Mouse (Mus musculus): ENCODE data around the gene Cox8a. TPM values are rescaled to one million over a fixed set of nuclear protein-coding genes. Genes with fewer than 3 reads are reported as not detected.
A peak's percentile ranks its signal among the peaks of the same experiment; 100 is the strongest.

Gene Cox8a
- polyA plus RNA-seq, 1 experiment = 117 TPM

DNA sequence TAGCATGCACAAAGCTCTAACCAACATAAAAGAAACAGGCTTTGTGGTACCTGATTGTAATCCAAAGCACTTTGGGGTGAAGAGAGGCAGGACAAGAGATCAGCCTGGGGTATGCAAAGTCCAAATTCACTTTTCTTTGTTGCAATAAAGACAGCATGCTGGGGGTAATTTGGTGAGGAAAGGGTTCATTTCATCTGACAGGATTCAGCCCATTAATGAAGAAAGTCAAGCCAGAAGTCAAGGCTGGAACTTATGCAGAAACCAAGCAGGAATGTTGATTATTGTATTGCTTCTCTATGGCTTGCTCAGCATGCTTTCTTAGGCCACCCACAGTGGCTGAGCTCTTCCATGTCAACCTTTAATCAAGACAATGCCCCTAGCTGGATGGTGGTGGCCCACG is 44.1 kb upstream of the Cox8a start:
- Histone ChIP-seq H3K4me3 (ENCODE audit: control insufficient read depth, low read depth, low read length) (no peak overlapping the region), H3K36me3 (ENCODE audit: control insufficient read depth, insufficient read depth, low read length) (no peaks in the 10 kb centered on the region), H3K27ac (ENCODE audit: control insufficient read depth, insufficient read depth, low read depth, low read length) (no peak overlapping the region), H3K27me3 (ENCODE audit: control insufficient read depth, insufficient read depth, low read length) (no peaks in the 10 kb centered on the region), H3K4me1 (ENCODE audit: control insufficient read depth, insufficient read depth, low read length) (peaks cover 9% of the 10 kb centered on the region)
- TF ChIP-seq POLR2A (IDR thresholded peaks at IDR 0.05; ENCODE audit: control insufficient read depth, low read depth, low read length) (no peak), CTCF (IDR thresholded peaks at IDR 0.05; ENCODE audit: control insufficient read depth, insufficient read depth, insufficient replicate concordance, low read depth, low read length) (no peak)

DNA sequence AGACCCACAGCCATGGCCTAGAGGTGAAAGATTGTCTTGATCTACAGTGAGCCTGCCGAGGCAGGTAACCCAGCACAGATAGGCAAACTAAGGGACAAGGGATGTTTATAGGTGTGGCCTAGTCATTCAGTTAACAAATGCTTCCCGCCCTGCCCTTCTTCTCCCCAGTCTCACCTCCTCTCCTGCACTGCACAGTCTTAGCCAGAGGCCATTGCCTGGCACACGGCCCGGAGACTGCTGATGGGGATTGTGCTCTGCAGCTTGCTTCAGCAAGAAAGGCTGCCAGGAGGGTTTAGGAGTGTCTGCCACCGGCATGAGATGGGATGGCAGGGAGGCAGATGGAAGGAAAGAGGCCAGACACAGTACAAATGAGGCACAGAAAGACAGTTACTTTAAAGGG is 40.5 kb upstream of the Cox8a start:
- Histone ChIP-seq H3K4me3 (ENCODE audit: control insufficient read depth, low read depth, low read length) (no peak overlapping the region), H3K27me3 (ENCODE audit: control insufficient read depth, insufficient read depth, low read length) (no peaks in the 10 kb centered on the region), H3K36me3 (ENCODE audit: control insufficient read depth, insufficient read depth, low read length) (no peaks in the 10 kb centered on the region), H3K27ac (ENCODE audit: control insufficient read depth, insufficient read depth, low read depth, low read length) (no peak overlapping the region), H3K4me1 (ENCODE audit: control insufficient read depth, insufficient read depth, low read length) (no peaks in the 10 kb centered on the region; the same call in 1 of the 2 replicates)
- TF ChIP-seq POLR2A (IDR thresholded peaks at IDR 0.05; ENCODE audit: control insufficient read depth, low read depth, low read length) (no peak), CTCF (IDR thresholded peaks at IDR 0.05; ENCODE audit: control insufficient read depth, insufficient read depth, insufficient replicate concordance, low read depth, low read length) (no peak)

DNA sequence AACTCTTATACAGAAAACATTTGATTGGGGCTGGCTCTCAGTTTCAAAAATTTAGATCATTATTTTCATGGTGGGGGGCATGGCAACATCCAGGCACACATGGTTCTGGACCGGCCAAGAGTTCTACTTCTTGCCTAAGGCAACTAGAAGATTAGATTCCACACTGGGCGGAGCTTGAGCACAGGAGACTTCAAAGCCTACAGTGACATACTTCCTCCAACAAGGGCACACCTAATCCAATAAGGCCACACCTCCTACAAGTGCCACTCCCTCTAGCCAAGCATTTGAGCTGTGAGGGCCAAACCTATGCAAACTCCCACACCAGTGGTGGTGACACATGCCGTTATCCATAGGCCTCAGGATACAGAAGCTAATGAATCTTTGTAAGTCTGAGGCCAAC is 28.6 kb upstream of the Cox8a start:
- no peaks in the 10 kb centered on the region for H3K36me3 ChIP-seq (ENCODE audit: control insufficient read depth, insufficient read depth, low read length)
- no peak overlapping the region for H3K4me3 ChIP-seq (ENCODE audit: control insufficient read depth, low read depth, low read length)
- no peak overlapping the region for H3K27ac ChIP-seq (ENCODE audit: control insufficient read depth, insufficient read depth, low read depth, low read length)
- peaks cover 8% of the 10 kb centered on the region for H3K4me1 ChIP-seq (ENCODE audit: control insufficient read depth, insufficient read depth, low read length)
- no peaks in the 10 kb centered on the region for H3K27me3 ChIP-seq (ENCODE audit: control insufficient read depth, insufficient read depth, low read length)
- TF ChIP-seq CTCF (IDR thresholded peaks at IDR 0.05; ENCODE audit: control insufficient read depth, insufficient read depth, insufficient replicate concordance, low read depth, low read length) (no peak), POLR2A (IDR thresholded peaks at IDR 0.05; ENCODE audit: control insufficient read depth, low read depth, low read length) (no peak)

DNA sequence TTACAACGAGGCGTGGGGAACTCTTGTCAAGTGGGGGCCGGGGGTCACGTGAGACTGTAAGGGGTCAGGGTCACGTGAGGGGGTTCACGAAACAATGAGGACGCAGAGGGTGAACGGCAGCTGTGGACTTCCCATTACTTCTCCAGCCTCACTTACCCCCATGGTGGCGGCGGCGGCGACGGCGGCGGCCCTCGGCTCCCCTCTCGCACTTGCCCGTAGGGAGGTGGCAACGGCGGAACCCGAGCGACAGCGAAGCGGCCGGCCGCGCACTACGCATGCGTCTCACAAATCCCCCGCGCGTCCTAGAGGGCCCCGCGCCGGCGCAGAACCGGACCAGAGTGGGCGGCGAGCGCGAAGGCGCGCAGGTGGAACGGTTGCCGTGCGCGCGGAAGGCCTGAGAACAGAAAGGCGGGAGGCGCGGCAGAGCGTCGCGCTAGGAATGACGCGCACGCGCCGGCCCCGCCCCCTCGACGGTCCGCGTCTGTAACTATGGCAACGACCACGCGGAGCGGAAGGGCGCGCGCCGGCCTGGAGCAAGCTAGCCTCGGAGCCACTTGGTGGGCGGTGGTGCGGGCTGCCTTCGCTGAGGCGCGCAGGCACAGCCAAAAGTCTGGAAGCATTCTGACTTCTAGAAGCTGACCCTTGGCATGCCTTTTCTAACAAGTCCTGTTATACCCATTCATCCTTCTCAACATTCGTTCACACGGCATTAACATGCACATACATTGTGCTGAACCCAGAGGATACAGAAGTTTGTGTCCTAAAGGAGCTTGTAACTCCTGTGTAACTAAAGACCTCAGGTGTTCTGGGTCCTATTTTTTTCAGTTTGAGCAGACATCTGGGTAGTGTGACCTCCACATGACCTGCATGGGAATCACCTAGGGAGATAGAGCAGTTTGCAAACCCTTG is 23.6 kb upstream of the Cox8a start, which contains the start of gene Naa40:
Naa40 (minus strand) TSS at position 402 of the 909 bp plus-strand sequence.
- no peak for TF ChIP-seq CTCF (IDR thresholded peaks at IDR 0.05; ENCODE audit: control insufficient read depth, insufficient read depth, insufficient replicate concordance, low read depth, low read length)
- TF ChIP-seq POLR2A (IDR thresholded peaks at IDR 0.05; ENCODE audit: control insufficient read depth, low read depth, low read length) = peak; percentile 83
- H3K27ac ChIP-seq (ENCODE audit: control insufficient read depth, insufficient read depth, low read depth, low read length) = peak within 1 kb of the TSS; percentile 84
- peaks cover 8% of the 10 kb centered on the region for H3K4me1 ChIP-seq (ENCODE audit: control insufficient read depth, insufficient read depth, low read length)
- H3K4me3 ChIP-seq (ENCODE audit: control insufficient read depth, low read depth, low read length) = peak within 1 kb of the TSS; percentile 86
- H3K36me3 ChIP-seq (ENCODE audit: control insufficient read depth, insufficient read depth, low read length) = no peaks in the 10 kb centered on the region
- H3K27me3 ChIP-seq (ENCODE audit: control insufficient read depth, insufficient read depth, low read length) = no peaks in the 10 kb centered on the region

DNA sequence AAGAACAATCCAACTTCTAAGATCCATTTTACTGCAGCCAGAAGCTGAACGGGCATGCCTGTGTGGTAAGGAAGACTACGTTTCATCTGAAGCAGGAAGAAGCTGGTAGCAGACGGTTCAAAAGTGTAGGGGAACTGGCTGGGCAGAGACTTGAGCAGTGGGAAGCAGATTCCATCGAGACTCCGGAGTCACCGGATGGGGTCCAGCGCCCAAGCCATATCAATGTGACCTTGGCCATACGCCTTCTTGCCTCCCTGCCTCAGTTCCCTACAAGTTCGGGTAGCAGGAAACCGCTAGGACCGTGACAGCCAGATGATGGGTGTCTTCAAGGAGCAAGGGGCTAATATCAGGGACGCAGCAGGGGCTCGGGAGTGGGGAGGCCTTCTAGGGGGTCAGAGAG is 22.9 kb upstream of the Cox8a start:
- H3K4me3 ChIP-seq (ENCODE audit: control insufficient read depth, low read depth, low read length) = peak overlapping the region; percentile 86
- H3K36me3 ChIP-seq (ENCODE audit: control insufficient read depth, insufficient read depth, low read length) = no peaks in the 10 kb centered on the region
- no peaks in the 10 kb centered on the region for H3K27me3 ChIP-seq (ENCODE audit: control insufficient read depth, insufficient read depth, low read length)
- TF ChIP-seq POLR2A (IDR thresholded peaks at IDR 0.05; ENCODE audit: control insufficient read depth, low read depth, low read length) = no peak
- no peak for TF ChIP-seq CTCF (IDR thresholded peaks at IDR 0.05; ENCODE audit: control insufficient read depth, insufficient read depth, insufficient replicate concordance, low read depth, low read length)
- H3K4me1 ChIP-seq (ENCODE audit: control insufficient read depth, insufficient read depth, low read length) = peaks cover 8% of the 10 kb centered on the region
- peak overlapping the region; percentile 20; the same call in 1 of the 2 replicates for H3K27ac ChIP-seq (ENCODE audit: control insufficient read depth, insufficient read depth, low read depth, low read length)

DNA sequence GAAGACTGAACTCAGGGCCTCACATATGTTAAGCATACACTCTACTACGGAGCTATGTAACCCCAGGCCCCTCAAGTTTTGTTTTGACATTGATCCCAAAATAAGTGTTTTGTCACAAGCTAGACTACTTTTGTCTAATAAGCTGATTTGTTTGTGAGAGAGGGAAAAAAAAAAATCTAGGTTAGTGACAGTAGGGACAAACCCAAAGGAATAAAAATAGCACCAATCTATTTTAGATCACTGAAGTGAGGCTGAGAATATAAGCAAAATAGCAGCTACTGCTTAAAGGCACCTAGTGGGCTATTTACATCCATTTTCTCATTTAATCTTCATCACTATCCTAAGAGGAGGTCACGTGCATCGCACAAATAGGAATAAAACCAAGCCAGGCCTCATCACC is 22.2 kb upstream of the Cox8a start:
- no peak for TF ChIP-seq POLR2A (IDR thresholded peaks at IDR 0.05; ENCODE audit: control insufficient read depth, low read depth, low read length)
- TF ChIP-seq CTCF (IDR thresholded peaks at IDR 0.05; ENCODE audit: control insufficient read depth, insufficient read depth, insufficient replicate concordance, low read depth, low read length) = no peak
- Histone ChIP-seq H3K4me1 (ENCODE audit: control insufficient read depth, insufficient read depth, low read length) (peaks cover 8% of the 10 kb centered on the region), H3K36me3 (ENCODE audit: control insufficient read depth, insufficient read depth, low read length) (no peaks in the 10 kb centered on the region; the same call in 1 of the 2 replicates), H3K4me3 (ENCODE audit: control insufficient read depth, low read depth, low read length) (peak overlapping the region; percentile 86), H3K27ac (ENCODE audit: control insufficient read depth, insufficient read depth, low read depth, low read length) (no peak overlapping the region), H3K27me3 (ENCODE audit: control insufficient read depth, insufficient read depth, low read length) (no peaks in the 10 kb centered on the region)

DNA sequence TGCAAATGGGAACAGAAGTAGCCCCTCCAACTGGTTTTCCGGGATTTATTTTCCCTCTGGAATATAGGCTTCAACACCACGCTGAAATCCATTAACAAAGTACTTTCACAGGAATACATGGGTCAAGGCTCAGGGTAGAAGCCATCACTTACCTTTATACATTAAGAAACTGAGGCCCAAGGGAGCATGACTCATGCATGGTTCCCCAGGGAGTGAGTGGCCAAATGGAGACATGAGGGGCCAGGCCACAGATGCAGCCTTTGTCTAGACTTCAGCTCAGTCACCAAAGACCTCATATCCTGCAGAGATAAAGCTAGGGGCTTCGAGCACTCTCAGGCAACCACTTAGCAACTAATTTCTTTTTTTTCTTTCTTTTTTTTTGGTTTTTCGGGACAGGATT is 19.3 kb upstream of the Cox8a start:
- peaks cover 4% of the 10 kb centered on the region; the same call in 1 of the 2 replicates for H3K4me1 ChIP-seq (ENCODE audit: control insufficient read depth, insufficient read depth, low read length)
- H3K27ac ChIP-seq (ENCODE audit: control insufficient read depth, insufficient read depth, low read depth, low read length) = no peak overlapping the region
- H3K36me3 ChIP-seq (ENCODE audit: control insufficient read depth, insufficient read depth, low read length) = peaks cover 1% of the 10 kb centered on the region; the same call in 1 of the 2 replicates
- no peak overlapping the region for H3K4me3 ChIP-seq (ENCODE audit: control insufficient read depth, low read depth, low read length)
- TF ChIP-seq POLR2A (IDR thresholded peaks at IDR 0.05; ENCODE audit: control insufficient read depth, low read depth, low read length) (no peak), CTCF (IDR thresholded peaks at IDR 0.05; ENCODE audit: control insufficient read depth, insufficient read depth, insufficient replicate concordance, low read depth, low read length) (no peak)
- no peaks in the 10 kb centered on the region for H3K27me3 ChIP-seq (ENCODE audit: control insufficient read depth, insufficient read depth, low read length)
